Comparison of ENCODE assay signal across 8 mouse cellular contexts in the genomic region with DNA sequence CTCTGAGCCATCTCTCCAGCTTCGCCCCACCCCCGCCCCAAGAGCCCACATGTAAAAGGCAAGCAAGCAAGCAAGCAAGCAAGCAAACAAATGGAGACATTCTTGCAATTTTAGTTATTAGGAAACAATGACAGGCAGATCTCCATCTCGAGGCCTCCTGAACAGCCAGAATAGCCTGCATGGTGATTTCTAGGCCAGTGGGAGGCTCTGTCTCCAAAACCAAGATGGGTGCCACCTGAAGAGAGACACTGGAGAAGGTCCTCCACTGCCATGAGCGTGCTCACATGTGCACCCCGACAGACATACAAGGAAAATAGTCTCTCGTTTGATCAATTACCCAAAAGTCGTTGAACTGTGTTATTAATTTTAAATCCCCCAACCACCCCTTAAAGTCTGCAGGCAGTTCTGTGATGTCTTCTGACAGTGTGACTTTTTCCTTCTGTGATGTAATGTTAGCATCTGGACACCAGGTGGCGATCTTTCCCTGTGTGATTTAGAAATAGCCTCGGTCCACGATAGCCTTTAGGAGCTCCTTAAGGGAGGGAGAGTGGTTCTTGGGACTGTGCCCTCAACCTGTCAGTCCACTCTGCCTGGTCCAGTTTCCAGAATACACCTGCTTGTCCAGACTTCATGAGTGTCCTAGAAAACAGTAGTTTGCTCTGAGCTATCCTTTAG. TPM values are rescaled to one million over a fixed set of nuclear protein-coding genes. Genes with fewer than 3 reads are reported as not detected.
DNase-seq lines count a peak whose midpoint lies in the region; ATAC-seq lines count a peak whose summit lies in the region.

No protein-coding gene starts in this region.

- H3K9me3 ChIP-seq in hindbrain, embryonic 10.5 days = no peaks in the 10 kb centered on the region

- ATAC-seq in megakaryocyte progenitor cell, adult 5-6 weeks (replicated peaks; ENCODE audit: poor library complexity) = peak; percentile 77

- WGBS in hindbrain, embryonic 10.5 days = 22% methylated on average over 10 of the region's 10 CpGs

- no peaks in the 10 kb centered on the region for H3K36me3 ChIP-seq in hindbrain, embryonic 10.5 days

- no peak overlapping the region for H3K27ac ChIP-seq in hindbrain, embryonic 10.5 days

- peaks cover 4% of the 10 kb centered on the region; the same call in 1 of the 2 replicates for H3K27me3 ChIP-seq in hindbrain, embryonic 10.5 days (ENCODE audit: insufficient read depth, poor library complexity, severe bottlenecking)

- peak; percentile 52 for DNase-seq in gastrocnemius, adult 18-20 months (ENCODE audit: low spot score)
- DNase-seq in gastrocnemius, postnatal 25 days = no peak
- DNase-seq in adipocyte (ENCODE audit: low spot score) = peak; percentile 84
- DNase-seq in embryo, embryonic 11.5 days (ENCODE audit: low read depth, low spot score) = peak; percentile 56
- peak; percentile 64 for DNase-seq in hindbrain, embryonic 10.5 days (ENCODE audit: low spot score)
- DNase-seq in layer of hippocampus, adult 9-10 months (ENCODE audit: low spot score) = peak; percentile 16
- DNase-seq in right cerebral cortex, postnatal 14 days = peak; percentile 39

- H3K4me1 ChIP-seq in hindbrain, embryonic 10.5 days (replicated peaks) = peaks cover 2% of the 10 kb centered on the region; the same call in 1 of the 2 replicates

- H3K4me3 ChIP-seq in hindbrain, embryonic 10.5 days = no peak overlapping the region

RNA-seq across cellular contexts. Expression of a gene that starts 6.1 kb away (rescaled TPM):
- total RNA-seq in gastrocnemius, adult 18-20 months (2021) = 10 to 100 TPM; 14.6 to 18.3 TPM
- 10 to 100 TPM; 16.2 to 16.3 TPM for total RNA-seq in gastrocnemius, postnatal 25 days (2021)
- 19.0 and 21.9 TPM in 2 replicates for polyA plus RNA-seq in hindbrain, embryonic 10.5 days (2016; fragmentation: Nextera tagmentation; extraction: Ambion mirVana)
- 30.7 and 30.9 TPM in 2 replicates for total RNA-seq in megakaryocyte progenitor cell, adult 5-6 weeks (2015)
- 17.7 and 19.7 TPM in 2 replicates for total RNA-seq in megakaryocyte progenitor cell, adult 5-6 weeks (2017)
